8 mouse cellular contexts compared by ENCODE assay signal in genomic region chr16:94724747-94725211, GRCm38 (mm10).
A peak's percentile ranks its signal among the peaks of the same experiment; 100 is the strongest.
DNase-seq lines count a peak whose midpoint lies in the region; ATAC-seq and TF ChIP-seq lines count a peak whose summit lies in the region.

No protein-coding gene starts in this region.

- H3K36me3 ChIP-seq in CH12.LX (replicated peaks in 1 of 2; ENCODE audit: control insufficient read depth in 1 of 2, insufficient read depth in 1 of 2, low read length in 1 of 2): no peaks in the 10 kb centered on the region
- H3K36me3 ChIP-seq in embryonic facial prominence, embryonic 10.5 days (replicated peaks): no peaks in the 10 kb centered on the region
- H3K36me3 ChIP-seq in hindbrain, embryonic 14.5 days (replicated peaks; ENCODE audit: control insufficient read depth, insufficient read depth): no peaks in the 10 kb centered on the region
- H3K36me3 ChIP-seq in midbrain, embryonic 15.5 days (replicated peaks): no peaks in the 10 kb centered on the region
- H3K36me3 ChIP-seq in stomach, postnatal 0 days (ENCODE audit: control insufficient read depth, insufficient read depth, low read length): no peaks in the 10 kb centered on the region

- no peaks in the 10 kb centered on the region for H3K27me3 ChIP-seq in CH12.LX (replicated peaks)
- no peaks in the 10 kb centered on the region; the same call in 1 of the 2 replicates for H3K27me3 ChIP-seq in embryonic facial prominence, embryonic 10.5 days (replicated peaks; ENCODE audit: low read depth, poor library complexity, severe bottlenecking)
- H3K27me3 ChIP-seq in hindbrain, embryonic 14.5 days (ENCODE audit: control insufficient read depth, insufficient read depth, low read length): no peaks in the 10 kb centered on the region
- no peaks in the 10 kb centered on the region for H3K27me3 ChIP-seq in midbrain, embryonic 15.5 days (replicated peaks)
- H3K27me3 ChIP-seq in stomach, postnatal 0 days (ENCODE audit: control insufficient read depth, insufficient read depth, low read length): no peaks in the 10 kb centered on the region

- dilution Hi-C loops in CH12.LX (cut with MboI; ENCODE audit: extremely low pct_ligation_motif_present, extremely low pct_unique_long_range_greater_than_20kb, low sequenced_read_pairs): no loop called here

- peaks cover 4 to 12% of the 10 kb centered on the region in 2 experiments; a peak in 1 of 4 replicates for H3K4me1 ChIP-seq in CH12.LX (ENCODE audit: control insufficient read depth in 1 of 2, insufficient read depth in 2 of 2)
- peaks cover 11% of the 10 kb centered on the region for H3K4me1 ChIP-seq in embryonic facial prominence, embryonic 10.5 days
- 0 out of 2 replicates have a peak, but pooled peaks cover 3% of the 10 kb centered on the region for H3K4me1 ChIP-seq in hindbrain, embryonic 14.5 days (replicated peaks; ENCODE audit: control insufficient read depth, insufficient read depth, low read length)
- H3K4me1 ChIP-seq in midbrain, embryonic 15.5 days: peaks cover 9% of the 10 kb centered on the region
- no peaks in the 10 kb centered on the region for H3K4me1 ChIP-seq in stomach, postnatal 0 days (replicated peaks; ENCODE audit: control insufficient read depth, insufficient read depth)

- TF ChIP-seq RAD21 in CH12.LX (IDR thresholded peaks at IDR 0.05; ENCODE audit: low read depth, low read length): no peak

- TF ChIP-seq CTCF in CH12.LX (conservative IDR thresholded peaks at IDR 0.05 in 1 of 2, IDR thresholded peaks at IDR 0.05 in 1 of 2; ENCODE audit: low read depth in 2 of 2, low read length in 2 of 2): no peak
- no peak for TF ChIP-seq CTCF in stomach, postnatal 0 days (IDR thresholded peaks at IDR 0.05; ENCODE audit: low read depth)

- intact Hi-C loops in left cerebral cortex, postnatal 36 days (cut with DNase I): loop anchor here (5.0 kb wide), 1 partner anchor 197 kb away; the partner anchor contains the start of gene Vps26c

- no peak for DNase-seq in CH12.LX (ENCODE audit: extremely low read depth)
- peak; percentile 59 for DNase-seq in T-cell, adult 2 months (ENCODE audit: low spot score)
- DNase-seq in embryonic facial prominence, embryonic 10.5 days (ENCODE audit: low spot score): peak; percentile 44
- DNase-seq in hindbrain, embryonic 14.5 days (ENCODE audit: low spot score): peak; percentile 69
- DNase-seq in left cerebral cortex, postnatal 36 days (ENCODE audit: low spot score in 2 of 2): peak; percentile 44 to 50
- DNase-seq in stomach, postnatal 0 days (ENCODE audit: low spot score): peak; percentile 43
- DNase-seq in urinary bladder, postnatal 36 days (ENCODE audit: low spot score in 2 of 2): no peak

- no peak for TF ChIP-seq EP300 in CH12.LX (IDR thresholded peaks at IDR 0.05; ENCODE audit: low read length)
- no peak for TF ChIP-seq EP300 in stomach, postnatal 0 days (optimal IDR thresholded peaks at IDR 0.05)

- in situ Hi-C loops in CH12.LX (cut with MboI; ENCODE audit: low pct_ligation_motif_present, low pct_unique_long_range_greater_than_20kb, low sequenced_read_pairs): no loop called here

- ATAC-seq in hindbrain, embryonic 14.5 days (ENCODE audit: low FRiP score): peak; percentile 38; the same call in 1 of the 2 replicates
- ATAC-seq in midbrain, embryonic 15.5 days (replicated peaks): peak; percentile 73
- peak; percentile 49 for ATAC-seq in stomach, postnatal 0 days (ENCODE audit: low FRiP score, low TSS enrichment)

- H3K9ac ChIP-seq in CH12.LX (ENCODE audit: insufficient read depth, low read depth): peak overlapping the region; percentile 40
- H3K9ac ChIP-seq in hindbrain, embryonic 14.5 days: peak overlapping the region; percentile 51
- peak overlapping the region; percentile 64 for H3K9ac ChIP-seq in midbrain, embryonic 15.5 days
- H3K9ac ChIP-seq in stomach, postnatal 0 days (ENCODE audit: low read length): peak overlapping the region; percentile 28

- no peaks in the 10 kb centered on the region for H3K79me2 ChIP-seq in CH12.LX (replicated peaks; ENCODE audit: control insufficient read depth, extremely low read depth, insufficient read depth, poor library complexity, severe bottlenecking)

- peak overlapping the region in 2 of 3 experiments; percentile 29 to 49 for H3K4me3 ChIP-seq in CH12.LX (replicated peaks in 1 of 3; ENCODE audit: low read depth in 2 of 3, low read length in 2 of 3, poor library complexity in 1 of 3)
- peak overlapping the region; percentile 69 for H3K4me3 ChIP-seq in embryonic facial prominence, embryonic 10.5 days
- H3K4me3 ChIP-seq in hindbrain, embryonic 14.5 days (replicated peaks; ENCODE audit: low read length): peak overlapping the region; percentile 37
- peak overlapping the region; percentile 59 for H3K4me3 ChIP-seq in midbrain, embryonic 15.5 days
- H3K4me3 ChIP-seq in stomach, postnatal 0 days (ENCODE audit: low read depth, low read length): peak overlapping the region; percentile 34

- H3K27ac ChIP-seq in CH12.LX (ENCODE audit: insufficient read depth, low read depth): no peak overlapping the region
- H3K27ac ChIP-seq in embryonic facial prominence, embryonic 10.5 days (replicated peaks): peak overlapping the region; percentile 86
- H3K27ac ChIP-seq in hindbrain, embryonic 14.5 days: peak overlapping the region; percentile 85
- peak overlapping the region; percentile 96 for H3K27ac ChIP-seq in midbrain, embryonic 15.5 days
- peak overlapping the region; percentile 56; the same call in 1 of the 2 replicates for H3K27ac ChIP-seq in stomach, postnatal 0 days (replicated peaks)

- WGBS in embryonic facial prominence, embryonic 10.5 days: 1% methylated on average over 18 of the region's 18 CpGs
- WGBS in hindbrain, embryonic 14.5 days: under 1% methylated on average over 18 of the region's 18 CpGs
- WGBS in midbrain, embryonic 15.5 days: under 1% methylated on average over 15 of the region's 18 CpGs
- 2% methylated on average over 18 of the region's 18 CpGs for WGBS in stomach, postnatal 0 days

- H3K4me2 ChIP-seq in CH12.LX (ENCODE audit: insufficient read depth, low read depth, poor library complexity, severe bottlenecking): peak overlapping the region; percentile 70
- peak overlapping the region; percentile 85 for H3K4me2 ChIP-seq in hindbrain, embryonic 14.5 days (replicated peaks)
- peak overlapping the region; percentile 93 for H3K4me2 ChIP-seq in midbrain, embryonic 15.5 days
- H3K4me2 ChIP-seq in stomach, postnatal 0 days (replicated peaks; ENCODE audit: low read depth): peak overlapping the region; percentile 74

- TF ChIP-seq POLR2A in CH12.LX (IDR thresholded peaks at IDR 0.05; ENCODE audit: low read depth, low read length): no peak

- H3K9me3 ChIP-seq in CH12.LX (replicated peaks; ENCODE audit: low read length): peaks cover 11% of the 10 kb centered on the region
- H3K9me3 ChIP-seq in embryonic facial prominence, embryonic 10.5 days: no peaks in the 10 kb centered on the region
- H3K9me3 ChIP-seq in hindbrain, embryonic 14.5 days (ENCODE audit: control insufficient read depth, low read length): no peaks in the 10 kb centered on the region
- H3K9me3 ChIP-seq in midbrain, embryonic 15.5 days: no peaks in the 10 kb centered on the region
- no peaks in the 10 kb centered on the region for H3K9me3 ChIP-seq in stomach, postnatal 0 days (ENCODE audit: control insufficient read depth, low read length)

TF ChIP-seq in CH12.LX, 34 proteins besides CTCF, POLR2A, EP300 and RAD21:
- TF ChIP-seq MEF2A (IDR thresholded peaks at IDR 0.05; ENCODE audit: borderline replicate concordance, low read depth, low read length) (no peak), MXI1 (IDR thresholded peaks at IDR 0.05; ENCODE audit: low read depth, low read length) (peak; percentile 66), SMC3 (IDR thresholded peaks at IDR 0.05; ENCODE audit: low read depth, low read length) (no peak), ZMIZ1 (IDR thresholded peaks at IDR 0.05; ENCODE audit: low read depth, low read length) (no peak), SIN3A (IDR thresholded peaks at IDR 0.05; ENCODE audit: low read length) (peak; percentile 36; the same call in 1 of the 2 replicates), MAZ (IDR thresholded peaks at IDR 0.05; ENCODE audit: low read depth, low read length) (0 out of 2 replicates have a peak, but pooled peaks have one; percentile 4), NRF1 (IDR thresholded peaks at IDR 0.05; ENCODE audit: low read depth, low read length) (peak; percentile 80), TCF12 (IDR thresholded peaks at IDR 0.05; ENCODE audit: low read depth, low read length) (0 out of 2 replicates have a peak, but pooled peaks have one; percentile 19), BHLHE40 (IDR thresholded peaks at IDR 0.05; ENCODE audit: low read depth, low read length) (peak; percentile 26), ETS1 (conservative IDR thresholded peaks at IDR 0.05; ENCODE audit: low read depth, low read length) (no peak)

Comparison
In these comparisons a context has a peak if more than half of its experiments do, and no peak if none do; other contexts are left out.
1. DNase-seq: peak in T-cell, adult 2 months (single experiment), embryonic facial prominence, embryonic 10.5 days (single experiment), hindbrain, embryonic 14.5 days (single experiment), left cerebral cortex, postnatal 36 days (2 of 2) and stomach, postnatal 0 days (single experiment); none in CH12.LX (single experiment) and urinary bladder, postnatal 36 days (0 of 2).
2. Peak in every context shown above with its lines, with median percentiles within 50 percentile points of each other: H3K4me2 ChIP-seq, H3K4me3 ChIP-seq, H3K9ac ChIP-seq and ATAC-seq.